Mouse (Mus musculus) G1E (cell line): ENCODE results near the gene Tcf19.

Experiments
- CTCF ChIP-seq: IDR thresholded peaks from 2 replicates; pipeline ENCODE4 v1.5.1; 2012; ENCODE audit warnings: low read depth, low read length, inconsistent platforms, mixed read lengths
- GATA1 ChIP-seq: IDR thresholded peaks from 2 replicates; pipeline ENCODE4 v1.6.1; 2012; ENCODE audit warnings: borderline replicate concordance, low read length, inconsistent platforms, mixed read lengths
- GATA2 ChIP-seq: IDR thresholded peaks from 2 replicates; pipeline ENCODE4 v1.6.1; 2012; ENCODE audit warnings: low read depth, low read length, inconsistent platforms, borderline replicate concordance
- POLR2AphosphoS5 ChIP-seq: IDR thresholded peaks from 2 replicates; pipeline ENCODE4 v1.6.1; 2012; ENCODE audit warnings: low read depth, low read length, inconsistent platforms; ENCODE audit not compliant: insufficient replicate concordance
- TAL1 ChIP-seq: conservative IDR thresholded peaks from 2 replicates; pipeline ENCODE4 v1.6.1; 2012; ENCODE audit warnings: low read depth, low read length, inconsistent platforms, mixed read lengths

- TF ChIP-seq CTCF (no peak), TAL1 (no peak), GATA1 (no peak), POLR2AphosphoS5 (no peak), GATA2 (no peak)
Measured at GRCm38 (mm10) chr17:35506881-35507280, 9.7 kb downstream of the Tcf19 start.
